Mouse (Mus musculus): ENCODE results near the gene Nol9.

- TF ChIP-seq POLR2AphosphoS5 (IDR thresholded peaks at IDR 0.05; ENCODE audit: insufficient replicate concordance, low read depth, low read length) (no peak), CTCF (IDR thresholded peaks at IDR 0.05; ENCODE audit: low read depth, low read length) (no peak)
These were observed 33.0 kb upstream of the Nol9 start for GRCm38 (mm10) chr4:152006137-152006536.
